Mouse (Mus musculus) regulatory T cell (primary cell): ENCODE measurements at regions not wholly inside any gene's neighbourhood (a gene's known extent, or its start where the extent isn't known, plus 50 kb on each side); places are given as distances from the start of the nearest gene placed in this dataset.
"Not testable (repeated sequence)": the region's sequence is repeated elsewhere in the genome, so short reads cannot be mapped to it uniquely, and the experiment has no call there.

Source experiments
- in situ Hi-C: fragments of 300-600 bp; cut with MboI, MseI; formaldehyde crosslinking; loops from one replicate; pipeline ENCODE4 v1.15.1; 2025; ENCODE audit warnings: high pct_unique_total_duplicates

- in situ Hi-C loops, result loop anchor here (10.0 kb wide), 1 partner anchor 1777 kb away; no protein-coding TSS in a partner anchor
Observed at GRCm38 (mm10) chr5:97831421-97831820, 199.4 kb downstream of the Antxr2 start.

- in situ Hi-C loops, result no loop called here
Observed at GRCm38 (mm10) chr5:97817485-97817884, 213.4 kb downstream of the Antxr2 start.

GRCm38 (mm10) chr5:97815357-97815756 is 215.5 kb downstream of the Antxr2 start:
- in situ Hi-C loops, result no loop called here

- in situ Hi-C loops, result no loop called here
Observed at GRCm38 (mm10) chr5:97814700-97815099, 216.1 kb downstream of the Antxr2 start.

- in situ Hi-C loops, result no loop called here
Observed at GRCm38 (mm10) chr5:97812611-97813350, 218.1 kb downstream of the Antxr2 start.

- in situ Hi-C loops, result no loop called here
Observed at GRCm38 (mm10) chr5:97809007-97809406, 221.8 kb downstream of the Antxr2 start.

GRCm38 (mm10) chr5:97807171-97807570 is 223.7 kb downstream of the Antxr2 start:
- in situ Hi-C loops, result no loop called here

GRCm38 (mm10) chr5:97806754-97807153 is 224.1 kb downstream of the Antxr2 start:
- in situ Hi-C loops, result no loop called here

GRCm38 (mm10) chr5:97800017-97800416 is 230.8 kb downstream of the Antxr2 start:
- in situ Hi-C loops, result no loop called here

- in situ Hi-C loops, result no loop called here
Observed at GRCm38 (mm10) chr5:97788175-97788574, 242.7 kb downstream of the Antxr2 start.

GRCm38 (mm10) chr5:97787001-97787400 is 243.8 kb downstream of the Antxr2 start:
- in situ Hi-C loops, result no loop called here

GRCm38 (mm10) chr5:97775100-97775499 is 255.7 kb downstream of the Antxr2 start:
- in situ Hi-C loops, result not testable (repeated sequence)

- in situ Hi-C loops, result not testable (repeated sequence)
Observed at GRCm38 (mm10) chr5:97773451-97773850, 257.4 kb downstream of the Antxr2 start.

- in situ Hi-C loops, result no loop called here
Observed at GRCm38 (mm10) chr5:97737339-97737738, 280.5 kb upstream of the Gk2 start.

GRCm38 (mm10) chr5:97730920-97731319 is 274.1 kb upstream of the Gk2 start:
- in situ Hi-C loops, result no loop called here

GRCm38 (mm10) chr5:97719364-97719763 is 262.5 kb upstream of the Gk2 start:
- in situ Hi-C loops, result not testable (repeated sequence)

GRCm38 (mm10) chr5:97705270-97705669 is 248.4 kb upstream of the Gk2 start:
- in situ Hi-C loops, result no loop called here

GRCm38 (mm10) chr5:97700507-97700906 is 243.7 kb upstream of the Gk2 start:
- in situ Hi-C loops, result no loop called here

GRCm38 (mm10) chr5:97697581-97698134 is 240.8 kb upstream of the Gk2 start:
- in situ Hi-C loops, result no loop called here

- in situ Hi-C loops, result no loop called here
Observed at GRCm38 (mm10) chr5:97693333-97693940, 236.6 kb upstream of the Gk2 start.

- in situ Hi-C loops, result no loop called here
Observed at GRCm38 (mm10) chr5:97685443-97685842, 228.6 kb upstream of the Gk2 start.

- in situ Hi-C loops, result no loop called here
Observed at GRCm38 (mm10) chr5:97684592-97685258, 227.9 kb upstream of the Gk2 start.
